Mouse (Mus musculus) G1E-ER4 (cell line): ENCODE data around the gene Ap4s1. TPM values are rescaled to one million over a fixed set of nuclear protein-coding genes. Genes with fewer than 3 reads are reported as not detected.

ENCODE experiments used
- GATA1 ChIP-seq: IDR thresholded peaks from one replicate; pipeline ENCODE4 v1.8.0; 2012; ENCODE audit warnings: low read length, inconsistent platforms
- polyA plus RNA-seq: library from polyadenylated mRNA; stranded (reverse); fragments of >175 nt; gene quantifications from 2 replicates; pipeline ENCODE4 v1.2.3, GENCODE M21; 2012

Ap4s1 gene
- 6.1 and 8.7 TPM in 2 replicates for polyA plus RNA-seq

DNA sequence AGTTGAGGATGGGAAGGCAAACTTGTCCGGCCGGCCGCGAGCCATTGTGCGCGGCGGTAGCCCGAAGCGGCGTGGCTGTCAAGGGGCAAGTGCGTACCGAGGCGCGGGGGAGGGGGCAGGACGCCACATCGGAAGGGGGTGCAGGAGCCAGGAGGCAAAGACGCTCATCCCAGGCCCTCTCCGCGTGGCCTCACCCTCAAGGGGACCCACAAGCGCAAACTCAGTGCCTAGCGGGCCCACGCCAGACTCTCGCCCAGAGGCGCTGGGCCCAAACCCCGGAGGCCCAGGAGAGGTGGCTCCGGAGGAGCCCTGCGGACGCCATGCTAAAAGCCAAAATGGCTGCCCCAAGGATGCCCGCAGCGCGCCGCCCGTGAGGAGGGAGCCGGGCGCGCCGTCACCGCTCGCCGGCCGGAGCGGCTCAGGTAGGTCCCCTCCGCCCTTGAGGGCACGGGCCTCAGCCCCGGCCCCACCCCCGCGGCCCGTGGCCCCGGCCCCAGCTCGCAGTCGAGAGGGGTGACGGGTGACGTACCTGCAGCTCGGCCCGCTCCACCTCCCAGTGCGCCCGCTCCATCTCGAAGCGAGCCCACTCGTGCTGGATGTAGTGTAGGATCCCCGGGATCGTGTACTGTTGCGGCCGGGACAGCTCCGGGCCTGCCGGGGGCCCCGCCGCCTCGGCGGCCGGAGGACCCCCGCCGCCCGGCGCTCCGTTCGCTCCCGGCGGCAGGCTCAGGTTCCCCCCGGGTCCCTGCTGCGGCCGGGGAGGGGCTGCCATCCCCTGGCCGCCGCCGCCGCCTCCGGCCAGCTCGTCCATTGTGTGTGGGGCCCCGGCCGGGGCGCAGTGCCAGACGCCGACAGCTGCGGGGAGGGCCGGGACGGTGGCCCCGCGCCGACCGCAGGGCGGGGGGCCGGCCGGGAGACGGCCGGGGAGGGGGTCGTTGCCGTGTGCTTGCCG, at the start of gene Ap4s1:
Gene Ap4s1, plus strand, starts transcription at position 141 of the 952 bp plus-strand sequence.
- TF ChIP-seq GATA1: no peak

DNA sequence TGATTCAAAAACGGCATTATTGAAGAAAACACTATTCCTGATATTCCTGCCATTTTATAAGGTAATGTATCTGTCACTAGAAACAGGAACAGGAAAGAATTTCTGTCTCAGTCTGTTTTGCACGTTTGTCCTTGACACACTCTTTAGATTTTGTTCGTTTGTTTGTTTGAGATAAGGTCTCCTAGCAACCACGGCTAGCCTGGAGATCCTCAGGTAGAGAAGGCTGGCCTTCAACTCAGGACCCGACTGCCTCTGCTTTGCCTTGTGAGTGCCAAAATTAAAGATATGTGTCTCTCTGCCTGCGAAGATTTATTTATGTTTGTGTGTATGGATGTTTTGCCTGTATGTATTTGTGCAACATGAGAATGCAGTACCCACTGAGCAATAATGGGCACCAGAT, 49.0 kb upstream of the Ap4s1 start:
- TF ChIP-seq GATA1: no peak

DNA sequence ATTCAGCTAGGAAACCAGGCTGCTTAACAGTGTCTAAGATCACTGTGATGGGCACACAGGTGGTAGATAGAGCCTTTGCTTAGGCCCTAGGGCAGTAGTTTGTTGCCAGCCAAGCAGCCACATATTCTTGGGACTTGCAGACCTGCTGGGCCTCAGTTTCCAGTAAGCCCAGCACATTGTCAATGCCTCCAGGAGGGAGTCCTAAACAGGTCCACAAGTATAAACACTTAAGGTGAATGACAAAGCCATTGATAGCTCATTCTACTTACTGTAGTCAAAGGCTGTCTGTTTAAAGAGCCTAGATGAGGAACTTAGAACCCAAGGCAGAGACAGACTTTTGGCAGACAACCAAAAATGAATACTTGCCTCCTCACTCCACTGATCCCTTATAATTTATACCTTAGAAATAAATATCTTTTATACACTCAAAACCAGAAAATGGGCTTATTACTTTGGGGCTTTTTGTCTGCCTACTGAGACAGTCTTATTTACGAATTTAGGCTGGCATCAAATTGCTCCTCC, 34.8 kb upstream of the Ap4s1 start:
- TF ChIP-seq GATA1: no peak

DNA sequence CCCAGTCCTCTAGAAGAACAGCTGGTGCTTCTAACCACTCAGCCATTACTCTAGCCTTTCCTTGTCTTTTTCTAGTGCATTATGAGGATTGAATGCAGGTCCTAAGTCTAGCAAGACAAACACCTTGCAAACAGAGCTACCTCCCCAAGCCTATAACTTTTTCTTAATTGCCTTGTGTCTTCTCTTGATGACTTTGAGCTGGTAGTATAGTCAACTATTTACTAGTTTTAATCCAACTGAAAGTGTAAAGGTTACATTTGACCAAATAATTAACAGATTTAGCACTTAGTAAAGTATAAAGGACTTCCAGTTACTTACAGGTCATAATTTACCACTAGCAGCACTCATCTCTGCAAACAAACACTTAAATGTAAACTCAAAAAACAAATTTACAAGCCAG, 27.8 kb upstream of the Ap4s1 start:
- TF ChIP-seq GATA1: no peak

DNA sequence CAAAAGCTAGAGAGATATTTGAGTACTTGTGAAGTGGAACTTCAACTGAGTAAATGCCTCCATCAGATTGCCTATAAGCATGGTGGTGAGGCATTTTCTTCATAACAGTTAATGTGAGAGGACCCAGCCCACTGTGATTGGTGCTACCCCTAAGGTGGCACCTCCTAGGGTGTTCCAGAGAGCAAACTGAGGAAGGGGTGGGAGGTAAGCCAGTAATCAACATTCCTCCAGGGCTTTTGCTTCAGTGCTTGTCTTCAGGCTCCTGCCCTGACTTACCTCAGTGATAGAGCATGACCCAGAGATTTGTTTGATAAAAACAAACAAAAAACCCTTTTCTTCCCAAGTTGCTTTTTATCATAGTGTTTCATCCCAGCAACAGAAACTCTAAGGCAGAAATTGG, 26.9 kb upstream of the Ap4s1 start:
- no peak for TF ChIP-seq GATA1

DNA sequence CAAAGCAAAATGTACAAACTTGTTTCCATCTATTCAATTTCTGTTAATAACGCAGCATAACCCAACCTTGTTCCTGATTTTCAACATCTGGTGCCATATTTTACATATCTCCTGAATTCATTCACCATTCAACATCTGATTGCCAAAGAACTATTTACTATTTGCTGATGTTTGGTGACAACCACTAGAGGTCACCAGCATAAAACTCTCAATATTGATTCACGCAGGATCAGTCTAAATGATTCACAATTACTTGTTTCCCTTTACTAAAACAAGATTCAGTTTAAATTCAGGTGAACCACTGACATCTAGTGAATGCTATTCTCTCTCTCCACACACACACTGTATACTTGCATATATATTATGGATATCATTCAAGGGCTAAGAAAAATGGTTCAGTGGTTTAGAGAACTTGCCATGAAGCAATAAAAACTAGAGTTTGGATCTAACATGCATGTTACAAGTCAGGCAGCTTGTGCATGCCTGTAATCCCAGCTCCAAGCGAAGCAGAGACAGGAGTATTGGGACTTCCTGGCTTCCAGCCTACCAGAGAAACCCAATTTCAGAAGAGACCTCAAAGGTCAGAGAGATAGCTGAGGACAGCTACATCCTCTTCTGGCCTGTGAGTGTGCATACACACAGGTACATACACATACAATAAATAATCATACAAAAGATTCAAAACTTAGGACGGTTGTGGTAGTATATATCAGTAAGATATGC, 24.0 kb upstream of the Ap4s1 start:
- no peak for TF ChIP-seq GATA1

DNA sequence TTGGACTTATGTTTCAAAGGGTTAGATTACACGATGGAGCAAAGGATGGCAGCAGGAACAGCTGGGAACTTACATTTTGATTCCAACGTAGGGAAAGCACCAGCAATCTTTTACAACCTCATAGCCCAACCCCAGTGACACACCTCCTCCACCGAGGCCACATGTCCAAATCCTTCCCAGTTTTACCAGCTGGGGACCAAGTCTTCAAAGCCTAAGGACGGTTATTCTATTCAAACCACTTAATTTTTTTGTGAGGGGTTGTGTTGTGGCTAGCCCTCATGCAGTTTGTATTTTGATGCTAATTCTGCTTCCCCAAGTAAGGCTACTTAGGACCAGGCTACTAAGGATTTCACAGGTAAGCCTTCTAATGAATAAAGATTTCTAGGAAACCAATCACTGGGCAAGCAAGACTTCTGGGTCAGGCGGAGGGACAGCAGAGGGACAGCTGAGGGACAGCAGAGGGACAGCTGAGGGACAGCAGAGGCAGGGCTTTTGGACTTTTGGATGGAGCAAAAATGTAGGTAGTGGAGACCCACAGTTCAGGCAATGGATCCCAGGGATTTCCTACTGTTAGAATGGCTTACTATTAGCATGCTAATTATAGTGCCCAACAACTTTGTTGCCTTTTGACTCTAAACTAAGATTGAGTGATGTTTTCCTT, 19.5 kb upstream of the Ap4s1 start:
- no peak for TF ChIP-seq GATA1

DNA sequence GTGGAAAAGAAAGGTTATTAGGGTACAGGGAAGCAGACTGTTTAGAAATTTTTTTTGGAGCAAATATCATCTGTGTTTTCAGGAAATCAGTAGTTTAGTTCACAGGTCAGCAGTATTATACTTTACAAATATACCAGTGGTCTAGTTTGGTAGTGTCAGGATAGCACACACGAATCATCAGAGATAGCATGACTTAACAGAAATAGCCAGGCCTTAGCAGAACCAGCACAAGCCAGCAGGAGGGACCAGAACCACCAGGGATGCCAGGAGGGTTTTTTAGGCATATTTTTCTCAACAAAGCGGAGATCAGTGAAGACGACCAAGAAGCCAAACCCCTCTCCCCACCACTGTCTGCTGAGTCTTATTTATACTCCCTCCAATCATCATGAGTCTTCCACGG, 17.6 kb upstream of the Ap4s1 start:
- no peak for TF ChIP-seq GATA1

DNA sequence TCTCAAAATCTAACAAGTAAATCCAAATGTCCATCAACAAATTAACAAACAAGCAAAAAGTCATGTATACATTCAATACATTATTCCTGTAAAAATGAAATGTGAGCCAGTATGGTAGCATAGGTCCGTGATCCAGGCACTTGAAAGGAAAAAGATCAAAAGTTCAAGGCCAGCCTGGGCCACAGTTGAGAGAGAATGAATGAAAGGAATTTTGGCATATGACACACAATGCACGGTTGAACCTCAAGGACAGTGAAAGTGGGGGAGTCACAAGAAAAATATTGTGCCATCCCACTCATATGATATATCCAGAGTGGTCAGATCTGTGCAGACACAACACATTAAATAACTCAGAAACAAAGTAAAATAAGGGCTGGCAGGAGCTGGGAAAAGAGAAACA, 14.4 kb upstream of the Ap4s1 start:
- TF ChIP-seq GATA1: no peak

DNA sequence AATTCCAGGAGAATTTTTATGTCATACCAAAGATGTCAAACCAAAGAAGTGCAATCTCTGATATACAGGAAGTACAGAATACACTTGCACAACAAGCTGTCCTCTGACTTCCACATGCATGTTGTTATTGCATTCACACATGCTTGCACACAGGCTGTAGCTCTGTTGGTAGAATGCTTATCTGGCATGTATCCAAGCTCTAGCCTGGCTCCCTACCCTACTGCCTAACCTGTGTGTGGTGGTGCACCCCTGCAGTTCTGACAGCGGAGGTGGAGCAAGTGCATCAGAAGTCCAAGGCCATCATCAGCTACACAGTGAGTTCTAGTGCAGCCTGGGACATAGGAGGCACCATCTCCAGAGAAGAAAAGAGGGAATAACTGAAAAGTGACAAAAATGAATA, 12.0 kb upstream of the Ap4s1 start:
- TF ChIP-seq GATA1: no peak

DNA sequence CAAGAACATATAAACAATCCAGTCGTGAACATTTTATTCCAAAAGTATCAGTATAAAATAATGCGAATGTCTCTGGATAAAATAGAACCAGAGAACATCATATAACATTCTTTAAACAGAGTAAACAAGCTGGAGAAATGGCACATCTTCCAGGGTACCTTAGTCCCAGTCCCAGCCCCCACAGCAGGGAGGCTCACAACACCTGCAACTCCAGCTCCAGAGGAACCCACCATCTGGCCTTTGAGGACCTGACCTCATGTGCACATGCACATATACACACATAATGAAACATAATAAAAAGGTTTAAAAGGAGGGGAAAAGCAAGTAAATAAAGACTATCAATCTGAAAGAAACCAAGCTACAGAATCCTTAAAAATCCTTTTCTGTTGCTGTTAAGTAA, 2.3 kb upstream of the Ap4s1 start:
- no peak for TF ChIP-seq GATA1

DNA sequence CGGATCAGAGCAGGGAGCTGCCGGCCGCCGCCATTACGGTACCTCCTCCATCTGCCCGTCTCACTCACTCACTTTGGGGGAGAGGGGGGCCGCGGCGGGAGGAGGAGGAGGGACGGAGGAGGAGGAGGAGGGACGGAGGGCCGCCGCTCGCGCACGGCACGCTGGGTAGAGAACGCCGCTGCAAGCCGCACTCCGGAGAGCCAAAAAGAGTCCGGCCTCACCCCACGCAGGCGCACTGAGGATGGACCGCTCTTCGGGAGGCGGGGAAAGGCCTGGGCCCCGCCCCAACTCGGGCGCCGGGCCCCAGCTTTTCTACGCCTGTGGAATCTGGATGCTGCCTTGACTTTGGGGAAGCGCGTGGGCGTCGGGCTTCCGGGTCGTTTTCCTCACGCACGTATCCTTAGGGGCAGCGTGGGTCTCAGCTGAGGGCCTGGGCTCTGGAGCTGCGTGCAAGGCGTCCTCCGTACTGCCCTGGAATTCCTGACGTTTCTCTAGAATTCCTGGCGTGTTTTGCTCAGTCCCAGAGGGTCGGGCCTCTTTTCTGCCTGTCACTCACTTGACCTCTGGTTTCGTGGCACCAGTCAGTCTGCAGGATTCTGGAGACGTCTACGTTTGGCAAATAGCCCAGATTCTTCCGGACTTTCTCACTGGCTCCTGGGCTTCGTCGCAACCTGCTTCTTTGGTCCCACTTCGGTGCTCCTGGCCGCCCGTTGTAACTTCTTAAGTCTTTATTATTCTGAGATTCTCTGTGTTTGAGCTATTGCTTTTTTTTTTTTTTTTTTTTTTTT, 1.2 kb downstream of the Ap4s1 start, which contains the start of gene Strn3:
Gene Strn3, minus strand, starts transcription at position 53 of the 788 bp plus-strand sequence.
- TF ChIP-seq GATA1: no peak

DNA sequence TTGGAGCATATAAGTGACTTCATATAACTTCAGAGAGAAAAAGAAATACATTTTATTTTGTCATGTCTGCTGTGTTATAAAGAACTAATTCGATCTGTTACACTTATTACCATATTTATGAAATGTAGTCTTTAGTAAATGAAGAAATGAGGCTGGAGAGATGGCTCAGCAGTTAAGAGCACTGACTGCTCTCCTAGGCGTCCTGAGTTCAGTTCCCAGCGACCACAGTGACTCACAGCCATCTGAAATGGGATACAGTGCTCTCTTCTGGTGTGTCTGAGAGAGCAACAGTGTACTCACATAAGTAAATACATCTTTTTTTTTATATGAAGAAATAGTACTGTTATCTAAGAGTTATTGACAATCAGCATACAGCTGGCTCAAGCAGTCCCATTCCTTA, 2.6 kb downstream of the Ap4s1 start:
- no peak for TF ChIP-seq GATA1

DNA sequence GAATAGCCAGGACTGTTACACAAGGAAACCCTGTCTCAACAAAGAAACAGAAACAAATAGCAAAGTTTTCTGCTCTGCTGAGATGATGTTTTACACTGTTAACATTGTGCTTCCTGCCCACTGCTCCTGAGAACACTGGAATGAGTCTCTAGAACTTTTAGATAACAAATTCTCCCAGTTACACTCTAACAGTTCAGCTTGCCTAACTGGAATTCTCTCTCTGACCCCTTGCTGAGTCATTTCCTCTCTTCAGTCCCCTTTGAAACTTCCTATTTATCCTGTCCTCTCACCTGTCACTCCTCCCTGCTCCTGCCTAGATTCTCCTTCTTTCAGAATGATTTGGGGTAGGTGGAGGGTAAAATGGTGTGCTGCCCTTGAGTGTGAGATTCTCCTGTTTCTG, 3.3 kb downstream of the Ap4s1 start:
- TF ChIP-seq GATA1: no peak

DNA sequence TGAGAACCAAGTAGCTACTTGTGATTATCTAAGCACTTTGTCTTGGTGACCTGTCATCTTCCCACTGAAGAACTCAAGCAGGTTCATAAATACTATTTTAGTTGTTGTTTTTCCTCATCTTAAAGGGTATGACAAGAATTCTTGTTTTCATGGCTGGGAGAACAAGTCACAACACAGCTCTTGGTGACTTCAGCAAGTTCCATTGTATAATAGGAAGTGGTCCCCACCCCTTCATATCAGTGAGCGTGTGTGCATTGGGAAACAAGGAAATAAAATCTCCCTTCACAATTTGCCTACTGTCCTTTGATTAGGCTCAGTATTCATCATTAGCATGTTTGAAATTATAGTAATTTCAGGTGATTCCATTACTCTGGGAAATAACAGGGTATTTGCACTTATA, 4.1 kb downstream of the Ap4s1 start:
- no peak for TF ChIP-seq GATA1
